Mouse (Mus musculus) Patski (cell line): ENCODE measurements around the gene Wdr5b. TPM values are rescaled to one million over a fixed set of nuclear protein-coding genes. Genes with fewer than 3 reads are reported as not detected.

Experiments
- ATAC-seq: fragments of 100-300 bp; one replicate; pipeline ENCODE4 v1.8.0; 2021
- CTCF ChIA-PET: fragments of 350-600 bp; sonication (Branson Sonifier 250); formaldehyde crosslinking; loops from one replicate; lab custom pipeline; 2022; ENCODE audit warnings: inconsistent platforms; lab: Charles Lee
- POLR2A ChIA-PET: fragments of 350-600 bp; sonication (Branson Sonifier 250); formaldehyde crosslinking; loops from one replicate; lab custom pipeline; 2022; ENCODE audit warnings: antibody characterized with exemption, inconsistent platforms; lab: Charles Lee
- DNase-seq: peaks from one replicate; pipeline ENCODE4 v3.0.0-alpha.2; 2011; ENCODE audit warnings: low read depth, low spot score
- H3K27me3 ChIP-seq: fragments of 371-371 bp; one replicate; pipeline ENCODE4 v1.5.1; 2021
- CTCF ChIP-seq: fragments of 100-300 bp; IDR thresholded peaks from one replicate; pipeline ENCODE4 v1.5.1; 2021
- in situ Hi-C: fragments of 300-500 bp; cut with MboI; formaldehyde crosslinking; loops from 3 replicates; pipeline ENCODE4 v1.11.1; 2018; ENCODE audit warnings: low pct_unique_long_range_greater_than_20kb, mixed read lengths
- polyA plus RNA-seq: library from polyadenylated mRNA; unstranded; gene quantifications from one replicate; pipeline ENCODE4 v1.2.3, GENCODE M21; 2021

Gene Wdr5b
- polyA plus RNA-seq, 1 experiment from 2014 or later = 1.9 TPM

GRCm38 (mm10) chr16:36089850-36090616 lies 49.0 kb downstream of the Wdr5b start:
- peak; percentile 71 for TF ChIP-seq CTCF
- in situ Hi-C loops = loop anchor here (25.0 kb wide), 2 partner anchors 722 to 922 kb away; partner anchors contain the start of gene Polq
- ATAC-seq (peak; percentile 51), DNase-seq (no peak)
- CTCF ChIA-PET = interaction anchor here (1.0 to 2.1 kb wide), 4 partner anchors 10 to 19 kb away, joined by 3 to 13 read pairs (median 4); no protein-coding TSS in a partner anchor
- POLR2A ChIA-PET = interaction anchor here (1.0 kb wide), 1 partner anchor 21 kb away, joined by 3 read pairs; no protein-coding TSS in a partner anchor
- no peaks in the 10 kb centered on the region for H3K27me3 ChIP-seq

- no peak for DNase-seq
- POLR2A ChIA-PET = no interaction called here
- no peak for ATAC-seq
- H3K27me3 ChIP-seq = no peaks in the 10 kb centered on the region
- in situ Hi-C loops = loop anchor here (25.0 kb wide), 2 partner anchors 721 to 921 kb away; partner anchors contain the start of gene Polq
- CTCF ChIA-PET = interaction anchor here (2.1 kb wide), 1 partner anchor 11 kb away, joined by 13 read pairs; no protein-coding TSS in a partner anchor
- TF ChIP-seq CTCF = no peak
Observed at GRCm38 (mm10) chr16:36090785-36091509, 50.0 kb downstream of the Wdr5b start.

Other genes starting within 250 kb of the Wdr5b start
- gene Parp14, start 169.6 kb upstream of the Wdr5b start, polyA plus RNA-seq = 8.7 TPM
- gene Parp9, start 102.7 kb upstream of the Wdr5b start, polyA plus RNA-seq = 21.2 TPM
- gene Dtx3l, start 102.0 kb upstream of the Wdr5b start, polyA plus RNA-seq = 8.2 TPM
- gene Kpna1, start 62.4 kb upstream of the Wdr5b start, polyA plus RNA-seq = 28.6 TPM
- gene Fam162a, start 30.4 kb downstream of the Wdr5b start, polyA plus RNA-seq = 285 TPM
- 90.6 TPM for gene Ccdc58, start 30.5 kb downstream of the Wdr5b start, polyA plus RNA-seq
- 0.03 TPM for gene Csta1, start 90.1 kb downstream of the Wdr5b start, polyA plus RNA-seq
- not detected for gene Stfa2l1, start 115.6 kb downstream of the Wdr5b start, polyA plus RNA-seq
- not detected for gene Gm5483, start 143.0 kb downstream of the Wdr5b start, polyA plus RNA-seq
- not detected for gene Gm5416, start 169.2 kb downstream of the Wdr5b start, polyA plus RNA-seq
- not detected for gene 2010005H15Rik, start 180.3 kb downstream of the Wdr5b start, polyA plus RNA-seq
- not detected for gene Stfa1, start 235.8 kb downstream of the Wdr5b start, polyA plus RNA-seq